Mouse (Mus musculus): ENCODE data around the gene Fyb. TPM values are rescaled to one million over a fixed set of nuclear protein-coding genes. Genes with fewer than 3 reads are reported as not detected.

Gene Fyb
- polyA plus RNA-seq, 1 experiment from 2014 or later, result 2.9 TPM

GRCm38 (mm10) chr15:6642223-6642622 is 119.6 kb downstream of the Fyb start:
- no peak overlapping the region for H3K4me2 ChIP-seq (ENCODE audit: low read depth, low read length, severe bottlenecking)
- no peaks in the 10 kb centered on the region for H3K27me3 ChIP-seq (ENCODE audit: control insufficient read depth, insufficient read depth, low read length)
- no peak overlapping the region for H3K27ac ChIP-seq (ENCODE audit: low read depth, low read length)
- no peaks in the 10 kb centered on the region for H3K9me3 ChIP-seq (ENCODE audit: control insufficient read depth, low read length)
- DNase-seq (ENCODE audit: low spot score), result no peak
- WGBS, result 78% methylated on average over 5 of the region's 5 CpGs
- H3K9ac ChIP-seq (ENCODE audit: low read length), result no peak overlapping the region
- H3K36me3 ChIP-seq (ENCODE audit: control insufficient read depth, insufficient read depth, low read length), result no peaks in the 10 kb centered on the region
- no peak for ATAC-seq (replicated peaks; ENCODE audit: low FRiP score)
- no peaks in the 10 kb centered on the region for H3K4me1 ChIP-seq (replicated peaks; ENCODE audit: control insufficient read depth, insufficient read depth, low read length)
- H3K4me3 ChIP-seq (ENCODE audit: low read depth, low read length), result no peak overlapping the region

- no peak for ATAC-seq (replicated peaks; ENCODE audit: low FRiP score)
- no peak overlapping the region for H3K4me3 ChIP-seq (ENCODE audit: low read depth, low read length)
- no peaks in the 10 kb centered on the region for H3K4me1 ChIP-seq (replicated peaks; ENCODE audit: control insufficient read depth, insufficient read depth, low read length)
- no peak for DNase-seq (ENCODE audit: low spot score)
- H3K9me3 ChIP-seq (ENCODE audit: control insufficient read depth, low read length), result no peaks in the 10 kb centered on the region
- H3K27ac ChIP-seq (ENCODE audit: low read depth, low read length), result no peak overlapping the region
- WGBS, result 86% methylated on average over 3 of the region's 3 CpGs
- H3K4me2 ChIP-seq (ENCODE audit: low read depth, low read length, severe bottlenecking), result no peak overlapping the region
- H3K27me3 ChIP-seq (ENCODE audit: control insufficient read depth, insufficient read depth, low read length), result no peaks in the 10 kb centered on the region
- no peaks in the 10 kb centered on the region for H3K36me3 ChIP-seq (ENCODE audit: control insufficient read depth, insufficient read depth, low read length)
- H3K9ac ChIP-seq (ENCODE audit: low read length), result no peak overlapping the region
Observed at GRCm38 (mm10) chr15:6645498-6645897, 122.8 kb downstream of the Fyb start.

- H3K27ac ChIP-seq (ENCODE audit: low read depth, low read length), result no peak overlapping the region
- no peaks in the 10 kb centered on the region for H3K4me1 ChIP-seq (replicated peaks; ENCODE audit: control insufficient read depth, insufficient read depth, low read length)
- DNase-seq (ENCODE audit: low spot score) (no peak), ATAC-seq (replicated peaks; ENCODE audit: low FRiP score) (no peak)
- H3K27me3 ChIP-seq (ENCODE audit: control insufficient read depth, insufficient read depth, low read length), result no peaks in the 10 kb centered on the region
- no peak overlapping the region for H3K4me3 ChIP-seq (ENCODE audit: low read depth, low read length)
- H3K4me2 ChIP-seq (ENCODE audit: low read depth, low read length, severe bottlenecking), result no peak overlapping the region
- WGBS, result 83% methylated on average over 1 of the region's 1 CpGs
- no peaks in the 10 kb centered on the region for H3K9me3 ChIP-seq (ENCODE audit: control insufficient read depth, low read length)
- no peak overlapping the region for H3K9ac ChIP-seq (ENCODE audit: low read length)
- H3K36me3 ChIP-seq (ENCODE audit: control insufficient read depth, insufficient read depth, low read length), result no peaks in the 10 kb centered on the region
Observed at GRCm38 (mm10) chr15:6647066-6647465, 124.4 kb downstream of the Fyb start.

- DNase-seq (ENCODE audit: low spot score), result no peak
- Histone ChIP-seq H3K9me3 (ENCODE audit: control insufficient read depth, low read length) (no peaks in the 10 kb centered on the region), H3K27ac (ENCODE audit: low read depth, low read length) (no peak overlapping the region), H3K4me1 (replicated peaks; ENCODE audit: control insufficient read depth, insufficient read depth, low read length) (no peaks in the 10 kb centered on the region), H3K27me3 (ENCODE audit: control insufficient read depth, insufficient read depth, low read length) (no peaks in the 10 kb centered on the region), H3K36me3 (ENCODE audit: control insufficient read depth, insufficient read depth, low read length) (no peaks in the 10 kb centered on the region), H3K4me3 (ENCODE audit: low read depth, low read length) (no peak overlapping the region), H3K4me2 (ENCODE audit: low read depth, low read length, severe bottlenecking) (no peak overlapping the region), H3K9ac (ENCODE audit: low read length) (no peak overlapping the region)
- no peak for ATAC-seq (replicated peaks; ENCODE audit: low FRiP score)
- WGBS, result 83% methylated on average over 7 of the region's 7 CpGs
Observed at GRCm38 (mm10) chr15:6648757-6649403, 126.2 kb downstream of the Fyb start.

GRCm38 (mm10) chr15:6653046-6653445 is 130.4 kb downstream of the Fyb start:
- Histone ChIP-seq H3K27me3 (ENCODE audit: control insufficient read depth, insufficient read depth, low read length) (no peaks in the 10 kb centered on the region), H3K4me1 (replicated peaks; ENCODE audit: control insufficient read depth, insufficient read depth, low read length) (no peaks in the 10 kb centered on the region), H3K4me3 (ENCODE audit: low read depth, low read length) (no peak overlapping the region), H3K9me3 (ENCODE audit: control insufficient read depth, low read length) (no peaks in the 10 kb centered on the region), H3K27ac (ENCODE audit: low read depth, low read length) (no peak overlapping the region), H3K36me3 (ENCODE audit: control insufficient read depth, insufficient read depth, low read length) (no peaks in the 10 kb centered on the region), H3K4me2 (ENCODE audit: low read depth, low read length, severe bottlenecking) (no peak overlapping the region), H3K9ac (ENCODE audit: low read length) (no peak overlapping the region)
- WGBS, result 86% methylated on average over 4 of the region's 4 CpGs
- DNase-seq (ENCODE audit: low spot score) (no peak), ATAC-seq (replicated peaks; ENCODE audit: low FRiP score) (no peak)

GRCm38 (mm10) chr15:6658081-6658480 is 135.4 kb downstream of the Fyb start:
- Histone ChIP-seq H3K27ac (ENCODE audit: low read depth, low read length) (no peak overlapping the region), H3K27me3 (ENCODE audit: control insufficient read depth, insufficient read depth, low read length) (no peaks in the 10 kb centered on the region), H3K4me1 (replicated peaks; ENCODE audit: control insufficient read depth, insufficient read depth, low read length) (no peaks in the 10 kb centered on the region), H3K4me3 (ENCODE audit: low read depth, low read length) (no peak overlapping the region), H3K4me2 (ENCODE audit: low read depth, low read length, severe bottlenecking) (no peak overlapping the region), H3K36me3 (ENCODE audit: control insufficient read depth, insufficient read depth, low read length) (no peaks in the 10 kb centered on the region), H3K9ac (ENCODE audit: low read length) (no peak overlapping the region), H3K9me3 (ENCODE audit: control insufficient read depth, low read length) (no peaks in the 10 kb centered on the region)
- 88% methylated on average over 4 of the region's 4 CpGs for whole genome bisulfite sequencing
- ATAC-seq (replicated peaks; ENCODE audit: low FRiP score) (no peak), DNase-seq (ENCODE audit: low spot score) (no peak)

- WGBS, result 68% methylated on average over 3 of the region's 3 CpGs
- no peak for DNase-seq (ENCODE audit: low spot score)
- H3K4me2 ChIP-seq (ENCODE audit: low read depth, low read length, severe bottlenecking), result no peak overlapping the region
- no peak for ATAC-seq (replicated peaks; ENCODE audit: low FRiP score)
- no peak overlapping the region for H3K27ac ChIP-seq (ENCODE audit: low read depth, low read length)
- no peaks in the 10 kb centered on the region for H3K36me3 ChIP-seq (ENCODE audit: control insufficient read depth, insufficient read depth, low read length)
- H3K9me3 ChIP-seq (ENCODE audit: control insufficient read depth, low read length), result no peaks in the 10 kb centered on the region
- no peak overlapping the region for H3K4me3 ChIP-seq (ENCODE audit: low read depth, low read length)
- no peaks in the 10 kb centered on the region for H3K4me1 ChIP-seq (replicated peaks; ENCODE audit: control insufficient read depth, insufficient read depth, low read length)
- no peak overlapping the region for H3K9ac ChIP-seq (ENCODE audit: low read length)
- no peaks in the 10 kb centered on the region for H3K27me3 ChIP-seq (ENCODE audit: control insufficient read depth, insufficient read depth, low read length)
Observed at GRCm38 (mm10) chr15:6661951-6662350, 139.3 kb downstream of the Fyb start.

GRCm38 (mm10) chr15:6663991-6664390 is 141.3 kb downstream of the Fyb start:
- H3K36me3 ChIP-seq (ENCODE audit: control insufficient read depth, insufficient read depth, low read length), result no peaks in the 10 kb centered on the region
- H3K9me3 ChIP-seq (ENCODE audit: control insufficient read depth, low read length), result no peaks in the 10 kb centered on the region
- H3K4me2 ChIP-seq (ENCODE audit: low read depth, low read length, severe bottlenecking), result no peak overlapping the region
- H3K4me1 ChIP-seq (replicated peaks; ENCODE audit: control insufficient read depth, insufficient read depth, low read length), result no peaks in the 10 kb centered on the region
- H3K4me3 ChIP-seq (ENCODE audit: low read depth, low read length), result no peak overlapping the region
- 69% methylated on average over 7 of the region's 7 CpGs for WGBS
- DNase-seq (ENCODE audit: low spot score), result no peak
- H3K27ac ChIP-seq (ENCODE audit: low read depth, low read length), result no peak overlapping the region
- no peak for ATAC-seq (replicated peaks; ENCODE audit: low FRiP score)
- H3K9ac ChIP-seq (ENCODE audit: low read length), result no peak overlapping the region
- no peaks in the 10 kb centered on the region for H3K27me3 ChIP-seq (ENCODE audit: control insufficient read depth, insufficient read depth, low read length)

- no peak for DNase-seq (ENCODE audit: low spot score)
- Histone ChIP-seq H3K9me3 (ENCODE audit: control insufficient read depth, low read length) (no peaks in the 10 kb centered on the region), H3K27me3 (ENCODE audit: control insufficient read depth, insufficient read depth, low read length) (no peaks in the 10 kb centered on the region), H3K4me3 (ENCODE audit: low read depth, low read length) (no peak overlapping the region), H3K4me2 (ENCODE audit: low read depth, low read length, severe bottlenecking) (no peak overlapping the region), H3K4me1 (replicated peaks; ENCODE audit: control insufficient read depth, insufficient read depth, low read length) (no peaks in the 10 kb centered on the region), H3K36me3 (ENCODE audit: control insufficient read depth, insufficient read depth, low read length) (no peaks in the 10 kb centered on the region), H3K9ac (ENCODE audit: low read length) (no peak overlapping the region), H3K27ac (ENCODE audit: low read depth, low read length) (no peak overlapping the region)
- 64% methylated on average over 5 of the region's 5 CpGs for WGBS
- no peak for ATAC-seq (replicated peaks; ENCODE audit: low FRiP score)
Observed at GRCm38 (mm10) chr15:6666072-6666471, 143.4 kb downstream of the Fyb start.
